Comparison of ENCODE assay signal across 24 mouse cellular contexts in genomic region chr11:33944786-33945328, GRCm38 (mm10). TPM values are rescaled to one million over a fixed set of nuclear protein-coding genes. Genes with fewer than 3 reads are reported as not detected.
A peak's percentile ranks its signal among the peaks of the same experiment; 100 is the strongest.
DNase-seq lines count a peak whose midpoint lies in the region; ATAC-seq and TF ChIP-seq lines count a peak whose summit lies in the region.
"Had no signal": no experiment of that assay in that cellular context is flagged by ENCODE, and none has a peak within 500 bp of the region (broad histone marks: within the 10 kb centered on the region; RNA-seq: fewer than 3 reads in every experiment).

No protein-coding gene starts in this region.

- ATAC-seq in megakaryocyte-erythroid progenitor cell, adult 5-6 weeks (replicated peaks; ENCODE audit: low FRiP score, low TSS enrichment, poor library complexity, severe bottlenecking) = peak; percentile 79
- ATAC-seq: forebrain, embryonic 15.5 days; intestine, embryonic 15.5 days had no signal

- 0 out of 4 replicates have a peak, but pooled peaks of 1 of the 2 experiments have one; percentile 6 for TF ChIP-seq POLR2A in MEL (IDR thresholded peaks at IDR 0.05; ENCODE audit: control insufficient read depth in 1 of 2, insufficient read depth in 1 of 2, low read depth in 1 of 2, low read length in 2 of 2, poor library complexity in 1 of 2)
- TF ChIP-seq POLR2A in heart, adult 2 months (IDR thresholded peaks at IDR 0.05; ENCODE audit: insufficient read depth, low read depth, low read length) = no peak

- no peak for TF ChIP-seq CTCF in MEL (IDR thresholded peaks at IDR 0.05 in 2 of 3, conservative IDR thresholded peaks at IDR 0.05 in 1 of 3; ENCODE audit: control insufficient read depth in 1 of 3, insufficient read depth in 1 of 3, low read depth in 2 of 3, low read length in 3 of 3, poor library complexity in 1 of 3, severe bottlenecking in 1 of 3)
- TF ChIP-seq CTCF in heart, adult 2 months (IDR thresholded peaks at IDR 0.05) = no peak

- TF ChIP-seq EP300 in MEL (IDR thresholded peaks at IDR 0.05; ENCODE audit: low read depth in 1 of 2, low read length in 2 of 2) = peak; percentile 74 to 78
- TF ChIP-seq EP300 in heart, adult 2 months (IDR thresholded peaks at IDR 0.05; ENCODE audit: insufficient read depth, low read depth, low read length) = no peak

- no peaks in the 10 kb centered on the region for H3K79me2 ChIP-seq in MEL (ENCODE audit: control insufficient read depth, insufficient read depth, low read length, poor library complexity)
- no peaks in the 10 kb centered on the region for H3K79me2 ChIP-seq in heart, adult 2 months (replicated peaks; ENCODE audit: control insufficient read depth, insufficient read depth, low read length)

- H3K36me3 ChIP-seq in MEL (ENCODE audit: control insufficient read depth in 1 of 2, insufficient read depth in 2 of 2, low read length in 2 of 2) = peaks cover 0 to 45% of the 10 kb centered on the region in 2 experiments; a peak in 2 of 4 replicates
- H3K36me3 ChIP-seq in heart, adult 2 months (ENCODE audit: control insufficient read depth, insufficient read depth, low read length) = no peaks in the 10 kb centered on the region
- H3K36me3 ChIP-seq: embryonic facial prominence, embryonic 10.5 days; embryonic facial prominence, embryonic 13.5 days; forebrain, embryonic 12.5 days; forebrain, embryonic 15.5 days; G1E; hindbrain, embryonic 12.5 days; hindbrain, embryonic 15.5 days; intestine, embryonic 15.5 days had no signal

- no peaks in the 10 kb centered on the region for H3K27me3 ChIP-seq in MEL (ENCODE audit: control insufficient read depth in 1 of 2, insufficient read depth in 2 of 2, low read length in 2 of 2)
- no peaks in the 10 kb centered on the region for H3K27me3 ChIP-seq in heart, adult 2 months (ENCODE audit: control insufficient read depth, insufficient read depth, low read length)
- H3K27me3 ChIP-seq: embryonic facial prominence, embryonic 13.5 days; forebrain, embryonic 12.5 days; forebrain, embryonic 15.5 days; hindbrain, embryonic 12.5 days; hindbrain, embryonic 15.5 days; intestine, embryonic 15.5 days had no signal

- H3K4me1 ChIP-seq in MEL (ENCODE audit: control insufficient read depth in 1 of 2, insufficient read depth in 2 of 2, low read length in 2 of 2) = peaks cover 19 to 50% of the 10 kb centered on the region in 2 experiments
- no peaks in the 10 kb centered on the region for H3K4me1 ChIP-seq in heart, adult 2 months (ENCODE audit: control insufficient read depth, insufficient read depth, low read length)
- H3K4me1 ChIP-seq: embryonic facial prominence, embryonic 13.5 days; forebrain, embryonic 12.5 days; forebrain, embryonic 15.5 days; hindbrain, embryonic 12.5 days; hindbrain, embryonic 15.5 days; intestine, embryonic 15.5 days had no signal

- no peak for TF ChIP-seq RAD21 in MEL (IDR thresholded peaks at IDR 0.05; ENCODE audit: low read depth, low read length)

- H3K4me3 ChIP-seq in MEL (ENCODE audit: control insufficient read depth in 1 of 2, insufficient read depth in 1 of 2, low read depth in 2 of 2, low read length in 2 of 2) = peak overlapping the region; percentile 26 to 72
- no peak overlapping the region for H3K4me3 ChIP-seq in heart, adult 2 months
- H3K4me3 ChIP-seq: embryonic facial prominence, embryonic 10.5 days; embryonic facial prominence, embryonic 13.5 days; erythroblast, embryonic 14.5 days; forebrain, embryonic 12.5 days; forebrain, embryonic 15.5 days; hindbrain, embryonic 12.5 days; hindbrain, embryonic 15.5 days; intestine, embryonic 15.5 days had no signal

- peak overlapping the region; percentile 60 for H3K27ac ChIP-seq in MEL (ENCODE audit: control insufficient read depth, low read depth, low read length)
- no peak overlapping the region for H3K27ac ChIP-seq in heart, adult 2 months
- H3K27ac ChIP-seq: embryonic facial prominence, embryonic 10.5 days; embryonic facial prominence, embryonic 13.5 days; forebrain, embryonic 12.5 days; forebrain, embryonic 15.5 days; hindbrain, embryonic 12.5 days; hindbrain, embryonic 15.5 days; intestine, embryonic 15.5 days had no signal

- no peaks in the 10 kb centered on the region for H3K9me3 ChIP-seq in MEL (replicated peaks; ENCODE audit: insufficient read depth, low read length)
- H3K9me3 ChIP-seq: embryonic facial prominence, embryonic 10.5 days; embryonic facial prominence, embryonic 13.5 days; forebrain, embryonic 12.5 days; forebrain, embryonic 15.5 days; hindbrain, embryonic 12.5 days; hindbrain, embryonic 15.5 days; intestine, embryonic 15.5 days had no signal

- peak overlapping the region; percentile 38 for H3K9ac ChIP-seq in MEL (ENCODE audit: control insufficient read depth, low read depth, low read length, poor library complexity, severe bottlenecking)
- H3K9ac ChIP-seq in heart, adult 2 months (ENCODE audit: low read depth, low read length) = no peak overlapping the region
- H3K9ac ChIP-seq: embryonic facial prominence, embryonic 13.5 days; forebrain, embryonic 12.5 days; forebrain, embryonic 15.5 days; hindbrain, embryonic 12.5 days; hindbrain, embryonic 15.5 days; intestine, embryonic 15.5 days had no signal

- DNase-seq in thymus, postnatal 0 days (ENCODE audit: low spot score) = peak; percentile 9
- no peak for DNase-seq in thymus, postnatal 10 days (ENCODE audit: low spot score in 2 of 2)
- DNase-seq in MEL (ENCODE audit: low read depth, low spot score) = peak; percentile 94
- DNase-seq in ZHBTc4 (ENCODE audit: low read depth, low spot score) = peak; percentile 74
- DNase-seq in heart, adult 2 months = no peak
- DNase-seq in spleen, postnatal 4 days (ENCODE audit: low spot score in 2 of 2) = no peak
- DNase-seq: adrenal gland, adult 2 months; cerebellum, adult 11 months; cerebellum, adult 2 months; cerebellum, postnatal 36 days; gastrocnemius, postnatal 25 days had no signal

- WGBS in heart, adult 2 months = 84% methylated on average over 9 of the region's 9 CpGs

- intact Hi-C loops in heart, adult 2 months (cut with DNase I) = no loop called here

TF ChIP-seq in MEL, 35 proteins besides CTCF, POLR2A, EP300 and RAD21 (continues in another document):
- TF ChIP-seq SIN3A (IDR thresholded peaks at IDR 0.05; ENCODE audit: low read length) (no peak), SMC3 (IDR thresholded peaks at IDR 0.05; ENCODE audit: low read depth, low read length) (no peak), CHD1 (IDR thresholded peaks at IDR 0.05; ENCODE audit: low read depth, low read length) (no peak), USF2 (IDR thresholded peaks at IDR 0.05; ENCODE audit: borderline replicate concordance in 1 of 2, insufficient read depth in 1 of 2, low read depth in 1 of 2, low read length in 2 of 2) (no peak), POLR2AphosphoS2 (IDR thresholded peaks at IDR 0.05; ENCODE audit: low read length) (no peak), TAL1 (IDR thresholded peaks at IDR 0.05; ENCODE audit: low read length) (peak; percentile 64), ETS1 (IDR thresholded peaks at IDR 0.05; ENCODE audit: low read depth, low read length) (peak; percentile 28; the same call in 1 of the 2 replicates), ZC3H11A (IDR thresholded peaks at IDR 0.05; ENCODE audit: low read depth, low read length) (no peak), UBTF (IDR thresholded peaks at IDR 0.05; ENCODE audit: borderline replicate concordance, insufficient read depth, low read depth, low read length) (no peak), USF1 (IDR thresholded peaks at IDR 0.05; ENCODE audit: low read depth, low read length) (no peak), NELFE (IDR thresholded peaks at IDR 0.05; ENCODE audit: low read depth, low read length) (no peak), CHD2 (IDR thresholded peaks at IDR 0.05; ENCODE audit: low read length) (no peak), JUND (IDR thresholded peaks at IDR 0.05; ENCODE audit: low read depth, low read length) (no peak), MAZ (IDR thresholded peaks at IDR 0.05; ENCODE audit: low read depth, low read length) (no peak), MEF2A (IDR thresholded peaks at IDR 0.05; ENCODE audit: extremely low read depth, insufficient replicate concordance, low read depth, low read length, poor library complexity, severe bottlenecking) (no peak), MAFK (IDR thresholded peaks at IDR 0.05; ENCODE audit: borderline replicate concordance, low read depth, low read length) (no peak), ZNF384 (IDR thresholded peaks at IDR 0.05; ENCODE audit: low read depth, low read length) (no peak), HCFC1 (IDR thresholded peaks at IDR 0.05; ENCODE audit: low read depth, low read length) (no peak), MYB (IDR thresholded peaks at IDR 0.05; ENCODE audit: low read depth, low read length) (no peak), NRF1 (IDR thresholded peaks at IDR 0.05; ENCODE audit: insufficient read depth, low read depth, low read length, poor library complexity, severe bottlenecking) (no peak), KAT2A (conservative IDR thresholded peaks at IDR 0.05; ENCODE audit: low read depth, low read length) (no peak), GATA1 (IDR thresholded peaks at IDR 0.05; ENCODE audit: low read depth, low read length) (peak; percentile 55; the same call in 1 of the 2 replicates), BHLHE40 (IDR thresholded peaks at IDR 0.05; ENCODE audit: borderline replicate concordance, low read depth, low read length) (no peak), TCF12 (IDR thresholded peaks at IDR 0.05; ENCODE audit: low read depth, low read length) (peak; percentile 24; the same call in 1 of the 2 replicates)

RNA-seq across cellular contexts. Expression of gene Kcnmb1, which starts 18.0 kb away (rescaled TPM):
- 0.23 and 0.34 TPM in 2 replicates for polyA plus RNA-seq in thymus, postnatal 0 days (2015; fragmentation: Nextera tagmentation; extraction: Ambion mirVana)
- 0.42 and 0.85 TPM in 2 replicates for total RNA-seq in MEL (2012; rRNA removed)
- polyA plus RNA-seq in MEL (2012; ENCODE audit: insufficient read depth in 1 of 2, insufficient read length in 2 of 2, low read depth in 1 of 2, low replicate concordance in 2 of 2, missing spikeins in 1 of 2) = under 1 TPM in 1 of 2 experiments, not detected in 1; 0.15 TPM
- not detected in 2 replicates for total RNA-seq in megakaryocyte-erythroid progenitor cell, adult 5-6 weeks (2014; fragmentation: Nextera tagmentation)
- total RNA-seq in megakaryocyte-erythroid progenitor cell, adult 5-6 weeks (2017) = not detected in 2 replicates
- 1 to 10 TPM; 1.0 to 1.1 TPM for total RNA-seq in heart, adult 2 months (2021)
- polyA plus RNA-seq in heart, adult 2 months (2012; rRNA removed) = 2.1 and 3.2 TPM in 2 replicates
- total RNA-seq: hematopoietic stem cell, adult 5-6 weeks had no signal
- polyA plus RNA-seq: erythroblast, embryonic 14.5 days; forebrain, embryonic 12.5 days; G1E had no signal

RNA-seq across cellular contexts. Expression of gene Kcnip1, which starts 48.1 kb away (rescaled TPM):
- polyA plus RNA-seq in thymus, postnatal 0 days (2015; fragmentation: Nextera tagmentation; extraction: Ambion mirVana) = 0.14 and 0.22 TPM in 2 replicates
- 0.04 TPM in 1 of 2 replicates, not detected in the other for total RNA-seq in MEL (2012; rRNA removed)
- under 1 TPM in 1 of 2 experiments, not detected in 1; 0.06 TPM for polyA plus RNA-seq in MEL (2012; ENCODE audit: insufficient read depth in 1 of 2, insufficient read length in 2 of 2, low read depth in 1 of 2, low replicate concordance in 2 of 2, missing spikeins in 1 of 2)
- total RNA-seq in megakaryocyte-erythroid progenitor cell, adult 5-6 weeks (2014; fragmentation: Nextera tagmentation) = not detected in 2 replicates
- total RNA-seq in megakaryocyte-erythroid progenitor cell, adult 5-6 weeks (2017) = not detected in 2 replicates
- total RNA-seq in heart, adult 2 months (2021) = under 1 TPM in 1 of 2 experiments, not detected in 1; 0.11 TPM
- polyA plus RNA-seq in heart, adult 2 months (2012; rRNA removed) = 0.18 and 0.20 TPM in 2 replicates
- total RNA-seq: gastrocnemius, adult 8-10 months; gastrocnemius, postnatal 25 days; heart, postnatal 25 days; hematopoietic stem cell, adult 5-6 weeks had no signal
- polyA plus RNA-seq: erythroblast, embryonic 14.5 days; G1E had no signal

Comparison
In these comparisons a context has a peak if more than half of its experiments do, and no peak if none do; other contexts are left out.
1. DNase-seq: peak in thymus, postnatal 0 days (single experiment), MEL (single experiment) and ZHBTc4 (single experiment); none in thymus, postnatal 10 days (0 of 2), heart, adult 2 months (0 of 2) and spleen, postnatal 4 days (0 of 2).